Mouse (Mus musculus): ENCODE measurements around the gene Suco.

GRCm38 (mm10) chr1:161767101-161767524 lies 109.4 kb downstream of the Suco start:
- no peak for TF ChIP-seq CTCF (IDR thresholded peaks at IDR 0.05; ENCODE audit: low read depth)
- TF ChIP-seq EP300 (IDR thresholded peaks at IDR 0.05; ENCODE audit: low read depth), result no peak
